Mouse (Mus musculus) hindbrain, postnatal 0 days (tissue): Measurements from ENCODE around the gene Cblb. TPM values are rescaled to one million over a fixed set of nuclear protein-coding genes. Genes with fewer than 3 reads are reported as not detected.

Experiments
- ATAC-seq: fragments of 200-750 bp; cut with Nextera tagmentation; 2 replicates; pipeline ENCODE4 v1.8.0; 2017; ENCODE audit warnings: mild to moderate bottlenecking, moderate TSS enrichment, moderate library complexity
- DNase-seq: peaks from one replicate; pipeline ENCODE4 v3.0.0-alpha.2; 2015; ENCODE audit warnings: low spot score
- H3K27ac ChIP-seq: fragments of 300-500 bp; sonication (generic); 2 replicates; pipeline ENCODE4 v1.5.1; 2014; ENCODE audit warnings: mild to moderate bottlenecking
- H3K27me3 ChIP-seq: fragments of 300-500 bp; sonication (generic); 2 replicates; pipeline ENCODE4 v1.6.1; 2014; ENCODE audit warnings: low read length, mixed read lengths; ENCODE audit not compliant: insufficient read depth
- H3K36me3 ChIP-seq: fragments of 300-500 bp; sonication (generic); 2 replicates; pipeline ENCODE4 v1.6.1; 2014; ENCODE audit warnings: low read length, mixed read lengths; ENCODE audit not compliant: insufficient read depth
- H3K4me1 ChIP-seq: fragments of 300-500 bp; sonication (generic); 2 replicates; pipeline ENCODE4 v1.6.1; 2014; ENCODE audit warnings: antibody characterized with exemption, low read length, mixed read lengths; ENCODE audit not compliant: insufficient read depth
- H3K4me2 ChIP-seq: fragments of 300-500 bp; sonication (generic); 2 replicates; pipeline ENCODE4 v1.6.1; 2014; ENCODE audit warnings: low read depth, mild to moderate bottlenecking, low read length, moderate library complexity, mixed read lengths
- H3K4me3 ChIP-seq: fragments of 300-500 bp; sonication (generic); 2 replicates; pipeline ENCODE4 v1.5.1; 2014; ENCODE audit warnings: low read length
- H3K9ac ChIP-seq: fragments of 300-500 bp; sonication (generic); replicated peaks from 2 replicates; pipeline ENCODE4 v1.6.1; 2014; ENCODE audit warnings: mild to moderate bottlenecking, low read length, moderate library complexity, mixed read lengths
- H3K9me3 ChIP-seq: fragments of 300-500 bp; sonication (generic); 2 replicates; pipeline ENCODE4 v1.6.1; 2016; ENCODE audit warnings: low read length, mixed read lengths
- CTCF ChIP-seq: IDR thresholded peaks from 2 replicates; pipeline ENCODE4 v1.5.1; 2016; ENCODE audit warnings: antibody characterized with exemption, control low read depth, low read depth
- WGBS: fragments of 180-500 bp; shearing (Covaris S2); extraction: QIAGEN DNeasy Blood & Tissue Kit; methylation state at CpG from one replicate; pipeline ENCODE4 v1.1.7; 2014; 5-methylcytosine and 5-hydroxymethylcytosine counted together
- polyA plus RNA-seq: library from polyadenylated mRNA; unstranded; fragments of >200 nt; fragmentation: Nextera tagmentation; extraction: Ambion mirVana; gene quantifications from 2 replicates; pipeline ENCODE4 v1.2.1, GENCODE M21; 2015
- total RNA-seq: library from RNA; depleted of rRNA; stranded (reverse); fragments of >200 nt; gene quantifications from 2 replicates; pipeline ENCODE4 v1.2.3, GENCODE M21; 2014

The Cblb gene
- total and polyA plus RNA-seq, 2 experiments from 2014 or later: 4.3 to 11.4 TPM

- no peak for ATAC-seq
- TF ChIP-seq CTCF: no peak
- Histone ChIP-seq H3K27ac (no peak overlapping the region), H3K4me1 (no peaks in the 10 kb centered on the region), H3K9me3 (no peaks in the 10 kb centered on the region), H3K36me3 (no peaks in the 10 kb centered on the region), H3K9ac (no peak overlapping the region), H3K27me3 (no peaks in the 10 kb centered on the region), H3K4me3 (no peak overlapping the region), H3K4me2 (no peak overlapping the region)
- DNase-seq: no peak
These were observed 30.2 kb upstream of the Cblb start for GRCm38 (mm10) chr16:52000801-52001200.

GRCm38 (mm10) chr16:52007006-52007405, 24.0 kb upstream of the Cblb start:
- no peaks in the 10 kb centered on the region for H3K9me3 ChIP-seq
- no peak overlapping the region for H3K4me2 ChIP-seq
- no peak overlapping the region for H3K4me3 ChIP-seq
- no peak overlapping the region for H3K9ac ChIP-seq
- no peak for TF ChIP-seq CTCF
- no peaks in the 10 kb centered on the region for H3K36me3 ChIP-seq
- no peaks in the 10 kb centered on the region for H3K4me1 ChIP-seq
- DNase-seq: no peak
- H3K27ac ChIP-seq: no peak overlapping the region
- H3K27me3 ChIP-seq: no peaks in the 10 kb centered on the region
- 75% methylated on average over 3 of the region's 3 CpGs for WGBS
- ATAC-seq: no peak

- no peaks in the 10 kb centered on the region for H3K4me1 ChIP-seq
- WGBS: 41% methylated on average over 2 of the region's 2 CpGs
- DNase-seq: no peak
These were observed 22.6 kb upstream of the Cblb start for GRCm38 (mm10) chr16:52008471-52008870.

GRCm38 (mm10) chr16:52009421-52009820, 21.6 kb upstream of the Cblb start:
- DNase-seq (no peak), ATAC-seq (no peak)
- no peak for TF ChIP-seq CTCF
- 92% methylated on average over 6 of the region's 6 CpGs for WGBS
- no peaks in the 10 kb centered on the region for H3K4me1 ChIP-seq
- H3K9me3 ChIP-seq: no peaks in the 10 kb centered on the region
- H3K27ac ChIP-seq: no peak overlapping the region
- no peak overlapping the region for H3K9ac ChIP-seq
- no peak overlapping the region for H3K4me3 ChIP-seq
- no peak overlapping the region for H3K4me2 ChIP-seq
- H3K36me3 ChIP-seq: no peaks in the 10 kb centered on the region
- H3K27me3 ChIP-seq: no peaks in the 10 kb centered on the region

More at GRCm38 (mm10) chr16:52008471-52008870, 22.6 kb upstream of the Cblb start:
- no peak overlapping the region for H3K4me2 ChIP-seq
- no peaks in the 10 kb centered on the region for H3K36me3 ChIP-seq
- H3K9me3 ChIP-seq: no peaks in the 10 kb centered on the region
- no peak for TF ChIP-seq CTCF
- no peak for ATAC-seq
- no peak overlapping the region for H3K9ac ChIP-seq
- H3K4me3 ChIP-seq: no peak overlapping the region
- H3K27me3 ChIP-seq: no peaks in the 10 kb centered on the region
- no peak overlapping the region for H3K27ac ChIP-seq

GRCm38 (mm10) chr16:52012984-52013383, 18.0 kb upstream of the Cblb start:
- H3K4me1 ChIP-seq: no peaks in the 10 kb centered on the region
- no peaks in the 10 kb centered on the region for H3K36me3 ChIP-seq
- no peak overlapping the region for H3K9ac ChIP-seq
- H3K4me3 ChIP-seq: no peak overlapping the region
- H3K4me2 ChIP-seq: no peak overlapping the region
- H3K9me3 ChIP-seq: no peaks in the 10 kb centered on the region
- no peaks in the 10 kb centered on the region for H3K27me3 ChIP-seq
- TF ChIP-seq CTCF: no peak
- no peak for DNase-seq
- H3K27ac ChIP-seq: no peak overlapping the region
- WGBS: 88% methylated on average over 3 of the region's 3 CpGs
- no peak for ATAC-seq

GRCm38 (mm10) chr16:52013812-52014211, 17.2 kb upstream of the Cblb start:
- Histone ChIP-seq H3K27me3 (no peaks in the 10 kb centered on the region), H3K9me3 (no peaks in the 10 kb centered on the region), H3K4me1 (no peaks in the 10 kb centered on the region), H3K4me3 (no peak overlapping the region), H3K9ac (no peak overlapping the region), H3K36me3 (no peaks in the 10 kb centered on the region), H3K27ac (no peak overlapping the region), H3K4me2 (no peak overlapping the region)
- 84% methylated on average over 2 of the region's 2 CpGs for WGBS
- TF ChIP-seq CTCF: no peak
- DNase-seq: no peak
- ATAC-seq: no peak

- DNase-seq (no peak), ATAC-seq (no peak)
- H3K27me3 ChIP-seq: no peaks in the 10 kb centered on the region
- H3K4me3 ChIP-seq: no peak overlapping the region
- H3K27ac ChIP-seq: no peak overlapping the region
- H3K36me3 ChIP-seq: no peaks in the 10 kb centered on the region
- TF ChIP-seq CTCF: no peak
- 50% methylated on average over 5 of the region's 5 CpGs for WGBS
- H3K4me2 ChIP-seq: no peak overlapping the region
- no peak overlapping the region for H3K9ac ChIP-seq
- no peaks in the 10 kb centered on the region for H3K9me3 ChIP-seq
- no peaks in the 10 kb centered on the region for H3K4me1 ChIP-seq
These were observed 7.6 kb upstream of the Cblb start for GRCm38 (mm10) chr16:52023417-52023816.
